Mouse (Mus musculus) thymus, postnatal 36 days (tissue): ENCODE results near the gene Rac2.

Experiments used
- DNase-seq, 2 experiments: peaks; one replicate each; pipeline ENCODE4 v3.0.0; 2022; ENCODE audit warnings: mixed read lengths in 2 of 2

The Rac2 gene

GRCm38 (mm10) chr15:78572658-78573397, at the start of gene Rac2:
Gene Rac2, minus strand, starts transcription at chr15:78572783.
- peak; percentile 82 to 88 for DNase-seq

- DNase-seq, result no peak
These were observed 44.4 kb upstream of the Rac2 start for GRCm38 (mm10) chr15:78616973-78617372.

DNA sequence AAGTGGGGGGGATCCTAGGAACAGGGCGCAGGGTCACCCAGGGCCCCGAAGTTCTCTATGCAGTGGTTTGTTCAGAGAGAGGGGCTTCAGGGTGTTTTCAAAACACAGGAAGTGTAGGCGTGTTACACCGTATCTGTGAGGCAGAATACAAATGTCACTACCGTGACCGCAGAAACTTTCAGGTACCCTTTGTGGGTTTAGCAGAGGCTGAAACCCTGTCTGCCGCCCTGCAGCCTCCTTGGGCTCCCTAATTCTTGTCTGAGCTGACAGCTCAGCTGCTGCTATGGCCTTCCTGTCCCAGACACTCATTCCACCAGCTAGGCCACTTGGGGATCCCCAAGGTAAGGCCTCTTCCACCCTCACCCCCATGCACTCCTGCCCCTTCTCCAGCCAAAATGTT, 42.0 kb upstream of the Rac2 start:
- peak; percentile 48 to 66 for DNase-seq

- no peak for DNase-seq
These were observed 38.3 kb upstream of the Rac2 start for GRCm38 (mm10) chr15:78610705-78611462.

- DNase-seq, result peak in 1 of 2 experiments; percentile 32
These were observed 34.9 kb upstream of the Rac2 start for GRCm38 (mm10) chr15:78607463-78607862.

DNA sequence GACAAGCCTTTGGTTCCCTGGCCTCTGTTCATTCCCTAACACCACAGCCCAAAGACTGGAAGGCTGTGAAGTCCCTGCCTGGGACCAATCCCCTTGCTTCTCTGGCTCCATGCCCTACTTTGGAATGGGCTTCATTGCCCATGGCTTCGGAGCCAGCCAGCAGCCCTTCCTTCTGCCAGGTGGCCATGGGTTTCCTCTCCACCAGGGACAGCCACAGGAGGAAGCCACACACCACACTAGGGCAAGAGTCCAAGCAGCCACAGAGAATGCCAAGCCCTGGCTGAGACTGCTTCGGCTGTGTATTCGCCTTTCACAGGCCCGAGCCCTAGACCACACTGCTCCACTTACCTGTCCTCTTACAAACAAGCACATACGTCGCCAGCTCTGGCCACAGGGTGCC, 33.5 kb upstream of the Rac2 start:
- no peak for DNase-seq

DNA sequence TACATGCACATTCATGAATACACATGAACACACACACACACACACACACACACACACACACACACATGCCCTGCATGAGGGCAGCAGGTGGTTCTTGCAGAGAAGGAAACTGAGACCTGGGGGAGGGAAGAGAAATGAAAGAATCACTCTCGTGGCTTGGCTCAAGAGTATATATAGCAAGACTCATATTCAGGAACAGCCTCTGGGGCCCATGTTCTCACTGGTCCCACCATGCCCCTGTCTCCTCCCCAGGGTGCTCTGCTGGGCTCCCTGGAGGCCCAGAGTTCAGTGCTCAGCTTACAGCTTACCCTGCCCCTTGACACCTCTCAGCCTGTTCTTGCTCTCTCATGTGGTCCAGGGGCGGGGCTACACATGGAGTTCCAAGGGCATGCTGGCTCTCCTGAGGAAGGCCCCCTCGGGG, 32.8 kb upstream of the Rac2 start:
- DNase-seq, result peak; percentile 73 to 84

- DNase-seq, result peak; percentile 41 to 62
These were observed 31.7 kb upstream of the Rac2 start for GRCm38 (mm10) chr15:78604255-78604654.

DNA sequence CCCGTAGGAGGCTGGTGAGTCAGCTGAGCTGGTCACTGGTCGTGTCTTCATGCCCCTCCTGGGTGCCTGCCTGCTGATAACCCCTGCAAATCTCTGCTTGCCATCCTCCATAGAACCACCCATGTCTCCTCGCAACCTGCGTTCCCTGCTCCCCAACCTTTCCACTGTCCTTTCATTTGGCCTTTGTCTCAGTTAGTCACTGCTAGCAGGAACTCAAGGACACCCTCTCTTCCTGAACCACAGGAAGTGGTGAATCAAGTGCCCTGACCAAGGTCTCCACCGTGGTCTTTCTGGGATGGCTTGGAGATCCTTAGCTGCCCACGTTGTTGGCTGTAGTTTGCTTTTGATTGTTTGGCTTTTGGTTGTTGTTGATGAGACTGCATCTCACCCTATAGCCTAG, 28.6 kb upstream of the Rac2 start:
- no peak for DNase-seq

GRCm38 (mm10) chr15:78599529-78600193, 27.1 kb upstream of the Rac2 start:
- DNase-seq, result no peak

DNA sequence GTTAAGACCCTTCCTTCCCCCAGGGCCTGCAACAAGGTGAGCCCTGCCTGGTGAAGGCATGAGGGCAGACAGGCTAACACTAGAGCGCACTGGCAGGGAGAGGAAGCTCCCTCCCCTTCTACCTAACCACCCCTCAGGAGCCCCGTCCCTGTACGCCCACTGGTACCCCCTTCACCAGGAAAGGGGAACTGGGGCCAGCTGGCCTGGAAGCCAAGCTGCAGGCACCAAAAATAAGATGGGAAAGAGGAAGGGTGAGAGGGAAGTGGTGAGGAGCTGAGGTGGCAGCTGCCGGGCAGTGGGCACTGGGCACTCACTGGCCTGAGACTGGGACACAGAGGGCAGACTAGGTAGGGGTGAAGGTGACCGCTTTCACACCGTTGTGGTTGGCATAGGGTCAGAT, 26.5 kb upstream of the Rac2 start:
- no peak for DNase-seq

GRCm38 (mm10) chr15:78597729-78598128, 25.1 kb upstream of the Rac2 start:
- peak in 1 of 2 experiments; percentile 42 for DNase-seq

DNA sequence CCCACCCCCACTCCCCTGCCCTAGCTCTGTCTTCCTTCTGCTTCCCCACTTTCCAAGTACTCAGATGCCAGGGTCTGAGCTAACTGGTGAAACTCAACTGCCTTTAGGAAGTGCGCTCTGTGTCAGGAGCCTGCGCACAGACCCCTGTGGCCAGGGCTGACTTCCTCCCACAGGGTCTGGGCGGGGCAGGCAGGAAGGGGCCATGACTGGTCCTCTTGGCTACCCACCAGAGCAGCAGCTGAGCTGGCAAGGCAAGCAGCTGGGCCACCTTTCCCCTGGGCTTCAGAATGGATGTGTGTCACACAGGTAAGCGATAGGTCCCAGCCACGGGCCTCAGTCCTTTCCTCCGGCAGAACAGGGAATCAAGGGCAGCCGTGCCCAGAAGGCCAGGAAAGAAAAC, 24.3 kb upstream of the Rac2 start, which contains the start of gene Cyth4:
Gene Cyth4 (plus strand): TSS at position 134 of the 400 bp plus-strand sequence.
- peak; percentile 70 to 83 for DNase-seq

GRCm38 (mm10) chr15:78596504-78596903, 23.9 kb upstream of the Rac2 start:
- DNase-seq, result no peak

DNA sequence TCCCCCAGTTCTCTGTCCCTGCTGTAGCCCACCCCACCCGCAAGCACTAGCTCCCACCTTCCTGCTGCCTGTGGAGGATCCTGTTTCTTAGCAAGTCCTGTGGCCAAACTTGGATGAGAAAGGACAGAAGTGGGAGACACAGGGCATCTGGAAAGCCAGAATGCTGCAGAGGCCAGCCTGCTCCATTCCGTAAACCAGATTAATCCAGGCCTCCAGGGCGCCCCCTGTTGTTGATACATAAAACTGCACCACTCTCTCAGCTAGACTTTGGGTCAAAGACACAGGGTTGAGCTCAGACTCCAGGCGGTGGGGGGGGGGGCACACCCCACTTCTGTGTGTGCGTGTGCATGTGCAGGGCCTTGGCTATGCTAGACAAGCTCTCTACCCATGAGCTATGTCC, 22.9 kb upstream of the Rac2 start:
- DNase-seq, result no peak

DNA sequence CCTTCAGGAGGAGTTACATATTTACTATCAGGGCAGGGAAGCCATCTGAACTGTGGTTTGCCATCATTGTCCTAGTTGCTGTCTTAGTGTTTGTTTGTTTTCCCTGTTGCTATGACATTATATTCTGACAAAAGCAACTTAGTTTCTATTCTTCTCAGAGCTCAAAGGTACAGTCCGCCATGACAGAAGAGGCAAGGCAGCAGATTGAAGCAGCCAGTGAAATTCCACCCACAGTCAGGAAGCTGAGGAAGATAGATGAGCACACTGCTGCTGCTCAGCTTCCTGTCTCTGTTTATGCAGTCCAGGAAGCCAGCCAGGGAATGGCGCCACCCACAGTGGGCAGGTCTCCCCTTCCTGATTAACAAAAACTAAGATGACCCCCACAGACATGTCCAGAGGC, 22.2 kb upstream of the Rac2 start:
- DNase-seq, result no peak

DNA sequence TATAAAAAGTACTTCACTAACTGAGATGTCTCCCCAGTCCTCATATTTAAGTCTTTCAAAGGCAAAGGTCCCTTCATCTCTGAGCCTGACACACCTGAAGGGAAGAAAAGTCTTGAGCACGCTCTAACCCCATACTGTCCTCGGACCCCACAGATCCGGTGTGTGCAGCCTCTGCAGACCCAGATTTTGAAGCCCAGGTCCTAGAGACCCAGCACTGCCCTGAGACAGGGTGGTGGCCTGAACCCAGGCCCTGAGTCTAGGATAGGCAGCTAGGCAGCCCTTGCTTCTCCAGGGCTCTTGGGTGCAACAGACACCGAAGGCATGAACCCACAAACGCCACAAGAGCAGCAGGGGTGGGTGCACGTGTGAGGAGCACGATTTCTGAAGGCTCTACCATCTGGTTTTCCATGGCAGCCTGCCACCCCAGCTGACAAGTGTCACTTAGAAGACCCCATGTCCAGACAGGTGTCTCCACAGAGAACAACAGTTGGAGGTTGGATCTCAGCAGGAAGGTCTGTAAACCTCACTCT, 21.4 kb upstream of the Rac2 start:
- peak in 1 of 2 experiments; percentile 63 for DNase-seq

- no peak for DNase-seq
These were observed 19.9 kb upstream of the Rac2 start for GRCm38 (mm10) chr15:78592452-78592968.

GRCm38 (mm10) chr15:78591680-78592451, 19.3 kb upstream of the Rac2 start:
- DNase-seq, result no peak

DNA sequence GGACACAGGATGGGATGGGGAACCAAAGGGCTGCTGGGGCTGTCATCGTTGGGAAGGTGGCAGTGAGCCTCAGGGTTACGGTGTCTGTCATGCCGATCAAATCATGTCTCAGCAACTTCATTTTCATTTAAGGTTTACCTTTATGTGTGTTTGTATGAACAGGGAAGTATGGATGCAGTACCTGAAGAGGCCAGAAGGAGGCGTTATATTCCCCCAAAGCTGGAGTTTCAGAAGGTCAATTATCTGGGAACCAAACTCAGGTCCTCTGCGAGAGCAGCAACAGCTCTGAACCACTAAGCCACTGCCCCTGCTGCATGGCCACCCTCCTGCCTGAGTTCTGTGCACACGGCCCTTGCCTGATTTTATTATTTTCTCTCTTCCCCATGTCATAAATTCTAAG, 18.2 kb upstream of the Rac2 start:
- DNase-seq, result no peak

DNA sequence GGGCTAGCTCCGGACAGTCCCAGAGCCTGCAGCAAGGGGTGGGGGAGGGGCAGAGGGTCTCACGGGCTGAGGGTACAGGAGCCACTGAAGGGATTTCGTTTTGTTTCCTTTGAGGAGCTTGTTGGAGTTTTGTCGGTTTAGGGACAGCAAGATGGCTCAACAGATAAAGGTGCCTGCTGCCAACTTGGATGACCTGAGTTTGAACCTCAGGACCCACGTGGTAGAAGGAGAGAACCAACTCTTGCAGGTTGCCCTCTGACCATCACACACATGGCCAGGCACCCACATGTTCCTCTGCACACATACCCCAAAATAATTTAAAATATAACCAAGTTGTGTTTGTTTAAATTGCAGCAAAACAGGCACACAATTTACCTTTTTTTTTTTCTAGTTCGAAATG, 17.4 kb upstream of the Rac2 start:
- no peak for DNase-seq

- DNase-seq, result no peak
These were observed 16.3 kb upstream of the Rac2 start for GRCm38 (mm10) chr15:78588900-78589299.
